Mouse (Mus musculus) megakaryocyte, adult 5-6 weeks (primary cell): ENCODE data around the gene Lgalsl. TPM values are rescaled to one million over a fixed set of nuclear protein-coding genes. Genes with fewer than 3 reads are reported as not detected.

ENCODE experiments used
- ATAC-seq: 2 replicates; pipeline ENCODE4 v1.8.0; 2016; ENCODE audit warnings: mild to moderate bottlenecking, inconsistent platforms; ENCODE audit not compliant: poor library complexity, severe bottlenecking
- total RNA-seq, 2 experiments: library from RNA; stranded (forward) in 1 of 2; stranded (reverse) in 1 of 2; fragments of 153-499, 151-499 nt in 1 of 2; fragments of 221-1000, 200-1000 nt in 1 of 2; gene quantifications; 2 replicates each; pipeline versions ENCODE4 v1.2.3 to v1.2.4; 2015 to 2017

The Lgalsl gene
- total RNA-seq (2015) (2.2 and 3.6 TPM in 2 replicates), total RNA-seq (2017) (1.4 and 2.8 TPM in 2 replicates)

GRCm38 (mm10) chr11:20830686-20831505, at the start of gene Lgalsl:
Lgalsl (minus strand) TSS chr11:20831056.
- ATAC-seq: peak; percentile 81

- no peak for ATAC-seq
Measured at GRCm38 (mm10) chr11:20878644-20879043, 47.8 kb upstream of the Lgalsl start.

GRCm38 (mm10) chr11:20877578-20878096, 46.8 kb upstream of the Lgalsl start:
- no peak for ATAC-seq

- ATAC-seq: no peak
Measured at GRCm38 (mm10) chr11:20873386-20873785, 42.5 kb upstream of the Lgalsl start.

DNA sequence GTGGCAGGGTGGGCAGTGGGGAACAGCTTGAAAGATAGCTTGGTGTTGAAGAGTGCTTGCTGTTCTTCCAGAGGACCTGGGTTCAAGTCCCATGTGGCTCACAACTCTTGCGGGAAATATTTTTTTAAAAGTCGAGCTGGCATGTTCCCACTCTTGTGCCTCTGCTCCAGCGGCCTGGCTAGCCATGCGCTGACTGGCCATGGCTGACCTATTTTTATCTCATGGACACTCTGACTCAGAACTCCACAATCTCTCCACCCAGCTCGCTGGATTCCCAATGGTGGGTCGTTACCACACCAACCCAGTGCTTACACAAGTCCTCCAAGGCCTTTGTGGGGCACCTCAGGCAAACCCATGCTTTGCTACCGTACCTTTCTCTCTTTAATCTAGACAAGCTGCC, 42.1 kb upstream of the Lgalsl start:
- ATAC-seq: no peak

DNA sequence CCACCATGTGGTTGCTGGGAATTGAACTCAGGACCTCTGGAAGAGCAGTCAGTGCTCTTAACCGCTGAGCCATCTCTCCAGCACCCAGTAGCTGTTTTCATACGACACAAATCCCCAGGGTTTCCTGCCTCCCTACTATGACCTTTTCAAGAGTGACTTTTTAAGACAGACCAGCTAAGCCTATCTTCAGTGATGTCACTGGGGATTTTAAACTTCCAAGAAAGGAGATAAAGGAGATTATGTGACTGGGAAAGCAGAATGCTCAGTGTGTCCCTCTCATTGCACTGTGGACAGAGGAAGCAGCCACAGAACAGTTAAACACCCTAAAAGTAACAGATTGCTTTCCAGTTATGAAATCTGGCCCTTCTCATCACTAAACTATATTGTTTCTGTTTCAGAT, 41.6 kb upstream of the Lgalsl start:
- ATAC-seq: no peak

DNA sequence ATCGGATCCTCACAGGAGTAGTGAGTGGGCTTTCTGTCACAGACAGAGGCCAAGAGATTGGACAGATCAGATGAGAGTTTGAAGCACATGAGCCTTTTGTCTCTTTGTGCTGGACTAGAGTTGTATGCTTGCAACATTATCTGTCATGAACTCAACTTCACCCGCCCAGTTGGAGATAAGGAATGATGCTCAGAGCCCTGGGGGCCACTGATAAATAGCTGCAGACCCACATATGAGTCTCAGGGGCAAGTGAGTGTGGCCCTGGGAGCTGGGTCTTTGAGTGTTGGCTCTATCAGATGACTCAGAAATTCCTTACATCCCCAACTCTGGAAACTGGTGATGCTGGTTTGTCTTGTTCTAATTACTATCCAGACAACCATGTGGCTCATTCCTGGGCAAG, 39.1 kb upstream of the Lgalsl start:
- ATAC-seq: no peak

GRCm38 (mm10) chr11:20865450-20865849, 34.6 kb upstream of the Lgalsl start:
- no peak for ATAC-seq

- ATAC-seq: no peak
Measured at GRCm38 (mm10) chr11:20864647-20865046, 33.8 kb upstream of the Lgalsl start.

GRCm38 (mm10) chr11:20862101-20862500, 31.2 kb upstream of the Lgalsl start:
- no peak for ATAC-seq

DNA sequence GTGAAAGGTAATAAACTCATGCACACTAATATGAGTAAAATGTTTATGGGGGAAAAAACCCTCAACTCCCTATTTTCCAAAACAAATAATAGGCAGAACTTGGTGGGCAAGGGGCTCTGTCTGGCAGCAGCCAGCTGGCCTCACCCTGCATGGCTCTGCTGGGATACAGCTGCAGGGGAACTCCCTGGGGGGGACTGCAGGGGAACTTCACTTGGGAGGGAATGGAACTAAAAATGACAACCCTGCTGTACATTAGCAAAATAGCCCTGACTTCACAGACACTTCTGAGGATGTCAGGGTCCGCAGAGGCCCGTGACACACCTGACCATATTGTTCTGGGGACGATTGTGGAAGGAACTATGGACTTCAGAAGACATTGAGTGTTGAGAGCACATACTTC, 29.5 kb upstream of the Lgalsl start:
- ATAC-seq: no peak

GRCm38 (mm10) chr11:20859858-20860257, 29.0 kb upstream of the Lgalsl start:
- no peak for ATAC-seq

DNA sequence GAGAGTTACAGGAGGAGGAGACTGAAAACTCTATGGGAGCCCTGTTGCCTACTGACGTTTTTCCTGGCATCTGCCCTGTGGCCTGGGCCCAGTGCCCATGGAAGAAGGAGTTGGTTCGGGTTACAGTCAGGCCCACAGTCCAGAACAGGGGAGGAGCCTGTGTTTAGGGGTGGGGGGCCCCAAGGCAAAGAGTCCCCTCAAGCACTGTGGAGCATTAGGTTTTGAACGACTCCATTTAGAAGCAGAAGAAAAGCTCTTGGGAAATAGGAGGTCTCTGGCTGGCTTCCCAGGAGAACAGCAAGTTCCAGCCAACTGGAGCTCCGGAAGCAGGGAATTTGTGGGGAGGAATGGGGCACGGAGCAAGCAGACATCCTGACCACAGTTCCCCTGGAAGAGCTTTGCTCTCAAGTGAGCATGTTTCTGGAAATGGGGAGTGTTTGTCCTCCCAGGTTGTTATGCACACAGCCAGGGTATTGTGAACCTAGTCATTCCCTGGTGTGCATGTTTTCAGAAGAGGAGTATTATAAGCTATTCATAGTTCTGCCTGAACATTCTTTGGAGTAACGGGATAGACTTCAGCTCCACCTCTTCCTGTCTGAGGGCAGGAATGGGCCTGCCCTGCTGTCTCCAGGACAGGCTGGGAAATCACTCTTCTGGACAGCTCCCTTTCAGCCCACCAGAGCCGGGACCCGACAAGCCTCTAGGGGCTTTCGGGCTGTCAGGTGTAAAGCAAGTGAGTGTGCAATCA, 28.2 kb upstream of the Lgalsl start:
- no peak for ATAC-seq

- ATAC-seq: no peak
Measured at GRCm38 (mm10) chr11:20857921-20858320, 27.1 kb upstream of the Lgalsl start.

DNA sequence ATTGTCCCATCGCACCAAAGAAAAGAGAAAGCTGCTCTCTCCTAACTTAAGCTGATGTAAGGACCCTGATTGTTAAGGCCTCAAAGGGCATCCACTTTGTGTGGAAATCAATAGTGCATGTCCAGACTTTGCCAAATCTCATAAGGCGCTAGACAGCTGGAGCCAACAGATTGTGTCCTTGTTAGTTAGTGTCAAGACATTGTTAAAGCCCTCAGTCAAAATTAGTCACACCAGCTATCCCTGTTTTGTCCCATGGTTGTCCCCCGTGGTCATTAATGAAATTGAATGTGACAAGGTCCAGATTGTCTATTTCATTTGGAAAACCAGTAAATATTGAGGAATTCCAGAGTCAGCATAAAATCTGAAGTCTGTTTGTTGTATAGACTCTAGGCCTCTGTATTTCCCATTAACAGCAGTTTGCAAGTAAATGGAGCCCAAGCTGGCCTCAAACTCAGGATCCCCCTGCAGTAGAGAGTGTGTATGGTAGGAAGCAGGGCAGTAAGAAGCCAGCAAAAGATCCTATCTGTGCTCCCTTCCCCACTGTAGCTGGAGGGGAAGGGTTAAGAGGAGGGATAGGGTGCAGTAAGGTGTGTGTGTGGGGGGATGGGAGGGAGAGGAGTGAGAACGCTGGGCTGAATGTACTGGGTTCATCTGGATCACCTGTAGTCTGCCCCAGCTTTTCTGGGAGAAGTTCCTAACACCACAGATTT, 23.3 kb upstream of the Lgalsl start:
- no peak for ATAC-seq

GRCm38 (mm10) chr11:20850196-20850595, 19.3 kb upstream of the Lgalsl start:
- no peak for ATAC-seq

- no peak for ATAC-seq
Measured at GRCm38 (mm10) chr11:20849403-20849802, 18.5 kb upstream of the Lgalsl start.

DNA sequence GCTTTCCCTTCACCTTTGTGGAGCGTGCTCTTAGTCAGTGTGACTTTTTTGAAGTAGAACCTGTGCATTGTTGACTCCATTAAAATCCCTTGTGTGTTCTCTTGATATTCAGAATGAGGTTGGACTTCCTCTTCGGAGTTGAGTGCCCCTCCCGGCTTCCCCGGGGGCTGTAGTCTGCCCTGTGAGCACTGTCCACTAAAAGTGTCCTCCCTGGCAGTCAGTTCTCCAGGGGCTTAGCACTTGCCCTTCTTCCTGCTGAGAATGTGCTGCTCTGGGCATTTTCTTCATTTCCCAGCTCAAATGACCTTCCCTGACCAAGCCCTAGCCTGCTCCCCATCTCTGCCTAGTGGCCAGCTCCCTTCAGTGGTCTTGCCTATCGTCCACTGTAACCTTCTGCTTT, 6.5 kb upstream of the Lgalsl start:
- no peak for ATAC-seq

DNA sequence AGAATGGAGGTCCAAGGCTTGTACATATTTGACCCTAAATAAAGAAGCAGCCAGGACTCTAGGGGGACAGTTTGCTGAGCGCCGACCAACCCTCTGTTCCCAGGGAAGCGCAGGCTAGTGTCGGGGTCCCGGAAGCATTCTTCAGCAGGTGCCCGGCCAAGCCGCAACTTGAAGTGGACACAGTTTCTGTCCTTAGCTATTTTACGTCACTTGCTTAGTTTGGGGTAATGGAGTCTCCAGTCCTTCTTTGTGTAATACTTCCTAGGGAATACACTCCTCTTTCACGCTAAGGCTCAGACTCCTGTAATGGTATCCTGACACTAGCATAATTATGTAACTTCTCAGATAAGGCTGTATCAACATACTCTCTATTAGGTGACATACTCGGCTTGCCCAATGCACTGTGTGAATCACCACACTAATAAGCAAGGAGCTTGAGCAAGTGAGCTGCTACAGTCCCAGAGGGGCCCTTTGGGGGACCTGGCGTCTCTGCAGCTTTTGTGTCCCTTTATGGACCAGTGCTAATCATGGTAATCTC, 813 bp upstream of the Lgalsl start:
- peak; percentile 19 for ATAC-seq

- 0 out of 2 replicates have a peak, but pooled peaks have one; percentile 4 for ATAC-seq
Measured at GRCm38 (mm10) chr11:20829993-20830685, 717 bp downstream of the Lgalsl start.
